Mouse (Mus musculus): ENCODE measurements around the gene Mindy4b-ps.

The Mindy4b-ps gene

GRCm38 (mm10) chr3:58784219-58785092 lies 37.7 kb downstream of the Mindy4b-ps start:
- peak; percentile 63 for DNase-seq (ENCODE audit: low read depth)

GRCm38 (mm10) chr3:58783602-58784218 lies 38.4 kb downstream of the Mindy4b-ps start:
- DNase-seq (ENCODE audit: low read depth) = no peak

- DNase-seq (ENCODE audit: low read depth) = no peak
Measured at GRCm38 (mm10) chr3:58756429-58756828, 65.7 kb downstream of the Mindy4b-ps start.

GRCm38 (mm10) chr3:58755769-58756168 lies 66.3 kb downstream of the Mindy4b-ps start:
- DNase-seq (ENCODE audit: low read depth) = no peak

GRCm38 (mm10) chr3:58754361-58754760 lies 67.8 kb downstream of the Mindy4b-ps start:
- DNase-seq (ENCODE audit: low read depth) = no peak

- no peak for DNase-seq (ENCODE audit: low read depth)
Measured at GRCm38 (mm10) chr3:58751818-58752620, 70.1 kb downstream of the Mindy4b-ps start.

GRCm38 (mm10) chr3:58748724-58749123 lies 73.4 kb downstream of the Mindy4b-ps start:
- DNase-seq (ENCODE audit: low read depth) = peak; percentile 5

- no peak for DNase-seq (ENCODE audit: low read depth)
Measured at GRCm38 (mm10) chr3:58747924-58748323, 74.2 kb downstream of the Mindy4b-ps start.

- no peak for DNase-seq (ENCODE audit: low read depth)
Measured at GRCm38 (mm10) chr3:58739536-58739935, 82.6 kb downstream of the Mindy4b-ps start.
